Mouse (Mus musculus) forebrain, embryonic 11.5 days (tissue): Measurements from ENCODE around the gene Tcp10a. TPM values are rescaled to one million over a fixed set of nuclear protein-coding genes. Genes with fewer than 3 reads are reported as not detected.
"Not testable (repeated sequence)": the region's sequence is repeated elsewhere in the genome, so short reads cannot be mapped to it uniquely, and the experiment has no call there.

ENCODE experiments used
- ATAC-seq: fragments of 200-750 bp; cut with Nextera tagmentation; replicated peaks from 2 replicates; pipeline ENCODE4 v1.8.0; 2017; ENCODE audit warnings: moderate TSS enrichment; ENCODE audit not compliant: low FRiP score
- DNase-seq: peaks from one replicate; pipeline ENCODE4 v3.0.0-alpha.2; 2017; ENCODE audit warnings: low spot score
- H3K27ac ChIP-seq: fragments of 300-500 bp; sonication (generic); 2 replicates; pipeline ENCODE4 v1.5.1; 2014; ENCODE audit warnings: low read depth, low read length
- H3K27me3 ChIP-seq: fragments of 300-500 bp; sonication (generic); 2 replicates; pipeline ENCODE4 v1.6.1; 2014; ENCODE audit warnings: mild to moderate bottlenecking, low read length, mixed read lengths; ENCODE audit not compliant: control insufficient read depth, insufficient read depth
- H3K36me3 ChIP-seq: fragments of 300-500 bp; sonication (generic); 2 replicates; pipeline ENCODE4 v1.6.1; 2014; ENCODE audit warnings: mild to moderate bottlenecking, low read length, moderate library complexity, mixed read lengths; ENCODE audit not compliant: control insufficient read depth, insufficient read depth
- H3K4me1 ChIP-seq: fragments of 300-500 bp; sonication (generic); replicated peaks from 2 replicates; pipeline ENCODE4 v1.6.1; 2014; ENCODE audit warnings: low read length, mixed read lengths; ENCODE audit not compliant: control insufficient read depth, insufficient read depth
- H3K4me2 ChIP-seq: fragments of 300-500 bp; sonication (generic); 2 replicates; pipeline ENCODE4 v1.6.1; 2014; ENCODE audit warnings: low read depth, mild to moderate bottlenecking, low read length, moderate library complexity, mixed read lengths; ENCODE audit not compliant: severe bottlenecking
- H3K4me3 ChIP-seq: fragments of 300-500 bp; sonication (generic); 2 replicates; pipeline ENCODE4 v1.5.1; 2014; ENCODE audit warnings: low read depth, low read length
- H3K9ac ChIP-seq: fragments of 300-500 bp; sonication (generic); 2 replicates; pipeline ENCODE4 v1.6.1; 2014; ENCODE audit warnings: low read length
- H3K9me3 ChIP-seq: fragments of 300-500 bp; sonication (generic); 2 replicates; pipeline ENCODE4 v1.6.1; 2016; ENCODE audit warnings: low read length, mixed read lengths; ENCODE audit not compliant: control insufficient read depth
- WGBS: fragments of 180-500 bp; shearing (Covaris S2); extraction: QIAGEN DNeasy Blood & Tissue Kit; methylation state at CpG from one replicate; pipeline ENCODE4 v1.1.7; 2014; 5-methylcytosine and 5-hydroxymethylcytosine counted together
- polyA plus RNA-seq: library from polyadenylated mRNA; unstranded; fragments of >200 nt; fragmentation: Nextera tagmentation; extraction: Ambion mirVana; gene quantifications from 2 replicates; pipeline ENCODE4 v1.2.1, GENCODE M21; 2014

The Tcp10a gene
- polyA plus RNA-seq, 1 experiment from 2014 or later: not detected

DNA sequence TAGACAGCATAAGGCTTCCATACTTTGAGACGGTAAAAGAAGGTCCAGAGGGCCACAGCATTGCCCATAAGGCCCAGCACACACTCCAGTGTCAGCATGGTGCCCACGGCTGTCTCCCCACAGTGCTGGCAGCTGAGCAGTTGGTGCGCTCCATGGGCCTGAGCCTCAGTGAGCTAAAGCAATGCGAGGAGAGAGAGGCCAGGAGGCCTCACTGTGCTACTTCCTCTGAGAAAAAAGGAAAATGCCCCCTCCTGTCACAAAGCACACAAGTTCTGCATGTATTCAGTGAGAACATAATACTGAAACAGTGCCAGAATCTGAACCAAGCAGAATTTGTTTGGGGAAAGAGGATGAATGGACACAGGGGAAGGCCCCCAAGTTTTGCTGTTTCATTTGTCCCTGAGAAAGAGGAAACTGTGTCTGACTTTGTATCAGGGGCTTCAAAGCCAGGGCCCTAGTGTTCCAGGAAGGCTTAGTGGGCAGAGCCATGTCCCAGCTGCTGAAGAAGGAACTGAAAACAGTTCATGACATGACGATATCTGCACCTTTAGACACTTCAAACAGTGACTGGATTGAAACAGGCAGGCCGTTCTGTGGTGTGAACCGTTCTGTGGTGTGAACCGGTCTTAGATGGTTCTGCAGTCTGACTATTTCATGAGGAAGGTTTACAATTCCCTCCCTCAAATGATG, 8.6 kb upstream of the Tcp10a start:
- not testable (repeated sequence) for H3K36me3 ChIP-seq, DNase-seq, H3K4me3 ChIP-seq, H3K4me1 ChIP-seq, ATAC-seq, H3K9me3 ChIP-seq, H3K27me3 ChIP-seq, H3K4me2 ChIP-seq, H3K9ac ChIP-seq, H3K27ac ChIP-seq
- 93% methylated on average over 6 of the region's 8 CpGs for WGBS

DNA sequence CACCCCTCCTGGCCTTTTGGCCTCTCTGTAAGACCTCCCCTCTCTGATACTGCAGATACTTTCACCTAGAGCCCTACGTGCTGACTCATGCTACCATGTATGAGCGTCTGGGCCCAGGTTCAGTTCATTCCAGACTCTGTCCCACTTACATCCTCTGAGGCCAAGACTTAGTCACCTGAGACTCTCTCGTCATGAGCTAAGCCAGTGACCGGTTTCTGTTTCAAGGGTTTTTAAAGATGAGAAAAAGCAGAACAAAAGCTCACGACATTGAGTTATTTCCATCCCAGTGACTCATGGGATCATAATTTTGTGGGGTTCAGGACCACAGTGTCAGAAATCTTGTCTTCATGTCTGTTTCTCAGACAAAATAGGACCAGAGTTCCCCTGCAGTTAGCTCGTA, 4.7 kb upstream of the Tcp10a start:
- H3K9me3 ChIP-seq, H3K4me3 ChIP-seq, H3K27ac ChIP-seq, DNase-seq, H3K9ac ChIP-seq, H3K4me1 ChIP-seq, ATAC-seq, H3K4me2 ChIP-seq, H3K36me3 ChIP-seq, H3K27me3 ChIP-seq: not testable (repeated sequence)
- 88% methylated on average over 6 of the region's 6 CpGs for WGBS

DNA sequence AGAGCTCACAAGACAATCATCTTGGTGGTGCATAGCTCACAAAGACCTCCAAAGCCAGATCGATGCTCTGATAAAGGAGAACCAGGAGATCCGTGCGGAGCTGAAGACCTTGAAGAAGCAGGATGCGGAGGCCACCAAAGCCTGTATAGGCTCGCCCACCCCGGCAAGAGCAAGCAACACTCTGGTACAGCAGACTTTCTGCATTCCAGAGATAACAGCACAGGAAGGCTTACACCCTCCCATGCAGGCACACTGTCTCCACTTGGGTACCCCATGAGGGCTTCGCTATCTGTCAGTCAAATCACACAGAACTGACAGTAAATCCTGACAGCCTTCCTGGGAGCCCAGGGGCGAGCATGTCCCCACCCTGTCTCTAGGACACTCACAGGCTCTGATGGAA, 2.0 kb downstream of the Tcp10a start:
- not testable (repeated sequence) for H3K4me2 ChIP-seq, H3K9me3 ChIP-seq, H3K27me3 ChIP-seq, DNase-seq, H3K4me1 ChIP-seq, H3K4me3 ChIP-seq, H3K27ac ChIP-seq, H3K9ac ChIP-seq, H3K36me3 ChIP-seq, ATAC-seq
- WGBS: 76% methylated on average over 5 of the region's 8 CpGs

DNA sequence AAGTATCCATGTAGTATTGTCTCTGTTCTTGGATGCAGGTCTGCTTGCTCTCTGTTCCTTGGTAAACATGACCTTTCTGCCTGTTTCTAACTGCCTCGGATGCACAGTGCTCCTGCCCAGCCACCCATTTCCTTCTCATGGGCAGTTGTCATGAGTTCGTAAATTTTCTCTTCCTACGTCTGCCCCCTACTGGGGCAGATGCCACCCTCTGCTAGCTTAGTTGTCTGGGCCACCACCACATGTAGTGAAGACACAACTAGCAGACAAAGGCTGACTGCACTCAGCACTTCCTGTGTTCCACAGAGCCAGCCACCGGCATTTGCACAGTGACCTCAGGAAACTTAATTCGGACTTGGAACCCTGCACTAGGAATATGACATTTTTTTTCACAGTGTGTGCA, 8.3 kb downstream of the Tcp10a start:
- not testable (repeated sequence) for H3K27ac ChIP-seq, H3K4me1 ChIP-seq, DNase-seq, ATAC-seq, H3K9ac ChIP-seq, H3K9me3 ChIP-seq, H3K4me3 ChIP-seq, H3K36me3 ChIP-seq, H3K27me3 ChIP-seq, H3K4me2 ChIP-seq
- WGBS: 74% methylated on average over 3 of the region's 5 CpGs

DNA sequence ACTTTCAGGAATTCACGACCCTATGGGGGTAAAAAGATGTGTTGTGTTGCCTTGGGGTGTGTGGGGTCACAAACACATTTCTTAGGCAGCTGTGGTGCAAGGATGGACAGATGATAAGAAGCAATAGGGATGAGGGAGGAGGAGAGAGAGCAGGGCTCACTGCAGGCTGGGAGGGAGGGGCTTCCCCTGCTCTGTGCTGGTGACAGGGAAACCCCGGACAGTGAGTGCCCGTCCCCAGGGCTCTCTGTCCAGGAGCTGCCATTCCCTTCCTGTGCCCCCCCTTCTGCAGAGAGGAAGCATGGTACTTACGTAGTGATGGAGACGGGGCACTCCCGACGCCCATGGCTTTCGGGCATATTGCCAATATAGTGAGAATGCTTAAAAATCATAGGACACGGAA, 12.9 kb downstream of the Tcp10a start:
- not testable (repeated sequence) for H3K4me2 ChIP-seq, DNase-seq, H3K36me3 ChIP-seq, H3K4me3 ChIP-seq, H3K27ac ChIP-seq, H3K9ac ChIP-seq, ATAC-seq, H3K27me3 ChIP-seq, H3K4me1 ChIP-seq, H3K9me3 ChIP-seq
- WGBS: 87% methylated on average over 8 of the region's 9 CpGs

DNA sequence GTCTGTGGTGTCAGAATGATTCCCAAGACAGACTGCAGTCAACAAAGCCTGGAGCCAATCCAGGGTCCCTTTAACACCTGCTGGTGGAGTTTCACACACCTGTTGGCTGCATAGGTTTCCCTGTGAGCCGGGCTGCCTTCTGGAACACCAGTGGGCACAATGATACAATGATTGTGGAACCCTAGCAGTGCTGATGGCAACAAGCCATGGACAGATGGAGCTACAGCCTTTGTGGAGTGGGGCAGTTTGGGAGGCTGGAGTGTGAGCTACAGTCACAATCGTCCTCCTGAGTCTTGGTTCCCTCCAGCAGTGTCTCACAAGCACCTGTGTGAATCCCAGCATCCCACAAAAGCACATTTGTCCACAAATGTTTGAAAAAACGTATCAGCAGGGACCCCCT, 24.3 kb downstream of the Tcp10a start:
- H3K9me3 ChIP-seq, H3K27me3 ChIP-seq, H3K4me3 ChIP-seq, DNase-seq, H3K9ac ChIP-seq, ATAC-seq, H3K36me3 ChIP-seq, H3K27ac ChIP-seq, H3K4me1 ChIP-seq, H3K4me2 ChIP-seq: not testable (repeated sequence)
- WGBS: 90% methylated on average over 1 of the region's 3 CpGs

DNA sequence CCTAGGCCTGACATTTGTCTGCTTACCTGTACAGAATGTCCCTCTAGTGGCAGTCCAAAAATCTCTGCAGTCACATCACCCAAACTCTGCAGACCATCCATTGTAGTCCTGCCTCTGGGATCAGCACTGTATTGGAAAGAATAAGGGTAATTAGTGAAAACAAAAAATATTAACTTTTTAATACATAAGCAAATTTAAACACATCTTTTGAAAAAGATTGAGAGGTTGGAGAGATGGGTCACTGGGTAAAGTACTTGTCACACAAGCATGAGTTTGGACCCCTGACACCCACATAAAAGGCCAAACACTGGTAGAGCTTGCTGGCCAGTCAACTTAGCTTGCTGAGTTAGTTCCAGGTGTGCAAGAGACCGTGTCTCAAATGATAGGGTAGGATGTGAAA, 28.1 kb downstream of the Tcp10a start, which contains the start of gene Ttll2:
TSS of gene Ttll2 (minus strand) at position 101 of the 400 bp plus-strand sequence.
- H3K4me3 ChIP-seq, H3K9ac ChIP-seq, DNase-seq, H3K36me3 ChIP-seq, H3K4me2 ChIP-seq, H3K27ac ChIP-seq, H3K27me3 ChIP-seq, H3K9me3 ChIP-seq, H3K4me1 ChIP-seq, ATAC-seq: not testable (repeated sequence)
- 86% methylated on average over 1 of the region's 1 CpGs for WGBS

DNA sequence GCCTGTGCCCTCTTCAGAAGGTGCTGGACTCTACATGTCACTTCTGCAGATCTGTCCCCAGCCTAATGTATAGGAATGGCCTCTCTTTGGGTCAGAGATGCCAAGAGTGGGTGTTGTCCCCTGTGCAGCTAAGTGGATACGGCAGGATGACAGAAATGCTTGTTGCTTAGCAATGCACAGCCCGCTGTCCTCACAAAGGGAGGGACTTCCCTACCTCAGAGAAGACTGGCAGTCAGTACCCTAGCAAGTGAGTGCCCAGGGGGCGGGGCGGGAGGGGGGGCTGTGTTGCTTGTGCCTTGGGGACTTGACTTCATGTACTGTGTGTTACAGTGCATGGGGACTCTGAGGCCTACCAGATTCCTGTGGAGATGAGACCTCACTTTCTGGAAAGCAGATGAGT, 35.4 kb downstream of the Tcp10a start:
- not testable (repeated sequence) for H3K4me1 ChIP-seq, DNase-seq, H3K27me3 ChIP-seq, H3K4me3 ChIP-seq, H3K36me3 ChIP-seq, H3K9me3 ChIP-seq, H3K9ac ChIP-seq, H3K4me2 ChIP-seq, H3K27ac ChIP-seq, ATAC-seq
- WGBS: 89% methylated on average over 4 of the region's 4 CpGs

DNA sequence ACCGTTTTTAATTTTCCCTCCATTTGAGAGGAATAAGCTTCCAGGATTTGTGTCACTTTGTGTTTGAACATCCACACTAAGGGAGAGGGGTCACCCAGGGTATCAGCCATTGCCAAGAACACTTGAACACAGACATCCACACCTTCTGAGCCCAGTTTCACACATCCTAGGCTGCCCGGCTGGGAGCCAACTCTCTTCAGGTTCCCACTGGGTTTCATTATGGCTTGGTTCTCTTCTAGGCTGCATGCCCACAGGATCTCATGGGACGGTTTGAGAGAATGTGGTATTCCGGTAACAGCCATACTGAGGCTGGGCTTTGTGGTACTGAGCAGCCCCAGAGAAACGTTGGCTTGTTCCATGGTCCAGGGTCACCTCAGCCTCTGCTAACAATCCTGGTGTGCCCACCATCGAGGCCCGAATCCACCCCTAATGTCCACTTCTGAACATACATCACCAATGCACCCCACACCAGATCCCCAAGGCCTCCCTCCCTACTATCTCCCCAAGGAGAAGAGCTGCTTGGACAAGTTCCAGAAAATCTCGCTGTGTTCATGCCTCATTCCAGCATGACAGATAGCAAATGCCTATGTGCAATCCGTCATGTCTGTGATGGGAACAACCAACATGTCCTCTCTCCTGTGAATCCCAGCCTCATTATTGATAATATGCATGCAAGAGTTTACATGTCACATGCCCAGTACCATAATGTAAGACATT, 36.5 kb downstream of the Tcp10a start:
- not testable (repeated sequence) for H3K4me2 ChIP-seq, H3K9me3 ChIP-seq, H3K36me3 ChIP-seq, H3K27ac ChIP-seq, DNase-seq, H3K9ac ChIP-seq, ATAC-seq, H3K27me3 ChIP-seq, H3K4me1 ChIP-seq, H3K4me3 ChIP-seq
- WGBS: 91% methylated on average over 9 of the region's 9 CpGs
